Mouse (Mus musculus) ES-Bruce4 (cell line): ENCODE data around the gene Raet1d.
"Not testable (repeated sequence)": the region's sequence is repeated elsewhere in the genome, so short reads cannot be mapped to it uniquely, and the experiment has no call there.

Experiments used
- CTCF ChIP-seq: IDR thresholded peaks from one replicate; pipeline ENCODE4 v1.8.1; 2011; ENCODE audit warnings: low read depth, low read length
- EP300 ChIP-seq: IDR thresholded peaks from 2 replicates; pipeline ENCODE4 v1.6.1; 2011; ENCODE audit warnings: low read depth, low read length; ENCODE audit not compliant: insufficient read depth
- POLR2A ChIP-seq: IDR thresholded peaks from one replicate; pipeline ENCODE4 v1.8.1; 2011; ENCODE audit warnings: low read length; ENCODE audit not compliant: insufficient read depth

GRCm38 (mm10) chr10:22390146-22390545 is 29.8 kb downstream of the Raet1d start:
- not testable (repeated sequence) for TF ChIP-seq CTCF, EP300, POLR2A
